Mouse (Mus musculus) spleen, postnatal 10 days (tissue): ENCODE measurements at regions not wholly inside any gene's neighbourhood (a gene's known extent, or its start where the extent isn't known, plus 50 kb on each side); places are given as distances from the start of the nearest gene placed in this dataset.
"Not testable (repeated sequence)": the region's sequence is repeated elsewhere in the genome, so short reads cannot be mapped to it uniquely, and the experiment has no call there.

Source experiments
- DNase-seq, 2 experiments: peaks; one replicate each; pipeline ENCODE4 v3.0.0; 2021 to 2022; ENCODE audit warnings: low spot score in 2 of 2

GRCm38 (mm10) chr5:76081379-76081778 lies 58.7 kb upstream of the Srd5a3 start:
- not testable (repeated sequence) for DNase-seq

DNA sequence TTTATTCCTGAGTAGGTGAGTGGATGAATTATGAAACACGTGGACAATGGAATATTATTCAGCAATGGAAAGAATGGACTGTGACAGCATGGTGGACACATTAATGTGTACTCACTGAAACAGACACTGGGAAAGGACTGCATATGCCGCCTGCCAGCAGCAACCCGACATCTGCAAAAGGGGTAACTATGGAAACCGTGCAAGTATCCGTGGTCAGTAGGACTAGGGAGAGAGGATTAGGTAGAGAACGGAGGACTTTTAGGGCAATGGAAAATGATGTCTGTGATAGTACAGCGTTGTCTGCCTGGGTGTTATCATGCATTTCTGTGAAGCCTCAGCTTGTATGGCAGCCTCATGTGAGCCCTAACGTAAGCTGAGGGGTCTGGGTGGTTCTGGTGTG lies 59.6 kb upstream of the Srd5a3 start:
- no peak for DNase-seq

DNA sequence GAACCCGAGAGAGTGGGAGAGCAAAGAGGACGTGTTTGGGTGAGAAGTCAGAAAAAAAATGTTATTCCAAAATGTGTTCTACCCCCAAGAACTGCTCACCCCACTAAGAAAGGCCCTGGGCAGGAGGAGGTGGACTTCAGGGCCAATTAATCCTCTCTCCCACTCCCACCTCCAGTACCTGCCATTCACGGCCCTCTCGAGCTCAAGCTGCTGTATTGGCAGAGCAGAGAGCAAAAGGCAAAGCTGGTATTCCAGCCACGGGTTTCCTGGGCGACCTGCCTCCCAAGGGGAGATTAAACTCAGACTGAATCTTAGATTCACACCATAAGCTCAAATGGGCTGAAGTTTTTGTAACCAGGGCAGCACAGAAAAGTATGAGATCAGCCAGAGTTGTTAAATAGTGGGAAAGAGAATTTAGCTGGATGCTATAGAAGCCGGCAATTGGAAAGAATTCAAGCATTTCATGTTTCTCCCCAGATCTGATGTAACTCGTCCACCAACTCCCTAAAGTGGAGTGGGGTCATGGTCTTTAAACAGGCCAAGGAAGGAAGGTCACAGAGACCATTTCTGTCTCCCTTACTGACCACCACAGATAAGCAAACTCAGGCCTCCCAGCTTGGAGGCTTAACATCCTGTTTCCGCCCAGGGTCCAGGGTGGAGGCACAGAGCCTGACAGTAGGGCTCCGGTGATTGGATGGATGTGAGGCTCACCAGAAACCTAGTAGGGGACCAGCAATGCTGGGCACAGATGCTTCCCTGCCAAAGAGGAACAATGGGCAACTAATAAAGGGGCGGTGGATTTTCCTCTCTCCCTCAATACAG lies 60.7 kb upstream of the Srd5a3 start:
- no peak for DNase-seq

- no peak for DNase-seq
Observed at GRCm38 (mm10) chr5:76078485-76078884, 61.6 kb upstream of the Srd5a3 start.

DNA sequence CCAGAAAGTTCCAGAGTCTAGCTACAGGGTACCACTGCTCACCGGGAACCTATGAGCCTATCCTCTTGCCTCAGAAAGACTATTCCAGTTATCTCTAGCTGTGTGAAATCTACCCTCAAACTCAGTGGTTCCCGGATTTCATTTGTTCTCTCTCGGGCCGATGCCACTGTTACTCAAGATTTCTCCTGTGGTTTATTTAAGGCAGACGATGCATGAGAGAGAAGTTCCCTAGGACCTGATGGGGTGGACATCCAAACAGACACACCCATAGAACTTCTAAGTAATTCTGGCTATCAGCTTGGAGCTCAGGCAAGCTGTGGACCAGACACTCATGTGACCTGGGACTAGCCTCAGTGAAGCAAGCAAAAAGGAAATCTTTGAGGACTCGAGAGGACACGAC lies 63.8 kb upstream of the Srd5a3 start:
- DNase-seq = no peak

- DNase-seq = no peak
Observed at GRCm38 (mm10) chr5:76075401-76075800, 64.7 kb upstream of the Srd5a3 start.

- no peak for DNase-seq
Observed at GRCm38 (mm10) chr5:76067881-76068280, 72.2 kb upstream of the Srd5a3 start.

DNA sequence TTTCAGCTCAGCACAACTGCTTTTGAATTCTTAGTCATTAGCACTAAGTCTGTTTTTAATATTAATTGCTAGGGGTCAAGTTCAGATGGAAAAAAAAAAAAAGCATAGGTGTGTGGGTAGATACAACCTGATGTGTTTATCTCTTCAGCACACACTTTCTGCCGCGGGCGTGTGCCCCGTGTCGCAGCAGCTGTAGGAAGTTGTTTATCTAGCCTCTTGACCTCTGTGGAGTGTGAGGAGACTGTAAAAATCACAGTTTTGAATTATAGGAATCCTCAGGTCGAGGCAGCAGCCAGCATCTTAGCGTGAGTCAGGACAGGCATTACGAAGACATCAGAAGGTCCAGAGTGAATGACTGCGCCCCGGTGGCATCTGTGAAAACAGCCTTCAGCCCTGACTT lies 72.8 kb upstream of the Srd5a3 start:
- DNase-seq = no peak

DNA sequence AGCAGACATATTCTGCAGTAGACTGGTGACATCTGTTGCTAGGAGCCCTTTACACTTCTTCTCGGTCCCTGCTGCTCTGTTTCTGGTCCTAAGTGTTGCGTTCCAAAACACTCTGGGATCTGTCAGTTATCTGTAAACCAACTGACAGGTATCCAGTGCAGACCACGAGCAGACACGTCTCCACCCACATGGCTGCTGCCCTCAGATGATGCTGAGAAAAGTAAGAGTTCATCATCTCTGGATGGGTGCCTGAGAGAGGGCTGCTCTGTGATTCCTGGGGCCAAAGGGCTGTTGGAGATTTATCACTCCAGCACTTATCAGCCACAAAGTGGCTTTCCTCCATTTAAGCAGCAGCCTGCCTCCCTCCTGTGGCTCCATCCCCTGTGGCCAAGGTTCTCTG lies 74.3 kb upstream of the Srd5a3 start:
- no peak for DNase-seq

DNA sequence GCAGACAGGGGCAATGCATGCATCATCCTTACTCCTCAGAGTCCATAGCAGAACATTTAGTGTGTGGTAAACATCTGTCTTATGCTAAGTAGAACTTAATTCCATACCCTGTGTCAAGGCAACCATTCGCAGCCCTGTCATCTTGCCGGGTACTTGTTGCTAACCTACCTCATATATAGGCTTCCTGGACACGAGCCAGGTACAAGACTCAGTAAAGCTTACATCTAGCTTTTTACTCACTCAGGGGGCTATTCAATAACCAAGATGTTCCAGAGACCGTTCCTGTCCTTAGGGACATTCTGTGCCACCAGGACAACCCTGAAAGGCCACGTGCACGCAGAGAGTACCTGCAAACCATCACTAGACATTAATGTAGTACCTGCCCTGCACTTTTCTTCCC lies 74.8 kb upstream of the Srd5a3 start:
- DNase-seq = no peak

DNA sequence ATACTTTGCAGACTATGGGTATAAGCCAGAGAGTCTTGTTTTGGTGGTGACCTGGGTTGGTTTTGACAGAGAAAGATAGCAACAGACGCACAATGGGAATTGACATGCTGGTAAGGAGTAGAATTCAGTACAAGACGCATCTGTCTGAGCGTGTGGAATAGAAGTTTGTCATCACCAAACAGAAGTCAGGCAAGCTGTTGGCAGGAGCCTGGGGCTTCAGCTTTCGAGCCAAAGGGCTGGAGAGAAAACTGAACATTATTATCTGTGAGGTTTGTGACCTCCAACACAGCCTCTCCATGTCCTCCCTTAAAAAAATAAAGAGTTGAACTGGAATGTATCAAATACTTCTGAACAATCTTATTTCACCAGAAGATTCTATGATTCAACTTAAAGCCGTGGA lies 75.4 kb upstream of the Srd5a3 start:
- DNase-seq = no peak

- no peak for DNase-seq
Observed at GRCm38 (mm10) chr5:76063473-76063872, 76.6 kb upstream of the Srd5a3 start.

GRCm38 (mm10) chr5:76058011-76058410 lies 79.8 kb upstream of the Kdr start:
- no peak for DNase-seq

- DNase-seq = no peak
Observed at GRCm38 (mm10) chr5:76055849-76056248, 77.6 kb upstream of the Kdr start.

DNA sequence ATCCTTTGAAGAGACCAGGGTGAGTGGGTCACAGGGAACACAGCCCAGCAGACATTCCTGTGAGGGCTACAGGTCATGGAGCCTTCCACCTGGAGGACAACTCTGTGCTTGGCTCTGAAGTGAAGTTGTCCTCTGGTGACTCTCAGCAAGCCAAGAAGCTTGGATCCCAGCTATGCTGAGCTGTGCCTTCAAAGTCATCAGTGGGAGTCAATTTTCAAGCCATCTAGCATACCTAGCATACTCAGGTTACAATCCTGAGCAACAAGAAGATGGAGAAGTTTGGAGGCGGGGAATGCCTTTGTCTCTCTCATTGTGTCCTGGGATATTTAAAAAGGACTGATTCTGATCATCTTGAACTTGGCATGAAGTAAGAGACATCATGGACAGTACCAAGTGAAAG lies 74.5 kb upstream of the Kdr start:
- DNase-seq = no peak

GRCm38 (mm10) chr5:76051658-76052057 lies 73.4 kb upstream of the Kdr start:
- DNase-seq = no peak

- DNase-seq = no peak
Observed at GRCm38 (mm10) chr5:76048103-76048874, 70.0 kb upstream of the Kdr start.

- no peak for DNase-seq
Observed at GRCm38 (mm10) chr5:76043521-76044510, 65.6 kb upstream of the Kdr start.

- peak in 1 of 2 experiments; percentile 40 for DNase-seq
Observed at GRCm38 (mm10) chr5:76040454-76041203, 62.4 kb upstream of the Kdr start.

GRCm38 (mm10) chr5:76028729-76029128 lies 50.5 kb upstream of the Kdr start:
- no peak for DNase-seq
